ENCODE assay signal across 9 mouse cellular contexts in genomic region chr10:80589127-80589878, GRCm38 (mm10). TPM values are rescaled to one million over a fixed set of nuclear protein-coding genes. Genes with fewer than 3 reads are reported as not detected.
A peak's percentile ranks its signal among the peaks of the same experiment; 100 is the strongest.
DNase-seq lines count a peak whose midpoint lies in the region; ATAC-seq and TF ChIP-seq lines count a peak whose summit lies in the region.
"Had no signal": no experiment of that assay in that cellular context is flagged by ENCODE, and none has a peak within 500 bp of the region (broad histone marks: within the 10 kb centered on the region; RNA-seq: fewer than 3 reads in every experiment).

No protein-coding gene starts in this region.

- H3K4me3 ChIP-seq in lung, embryonic 16.5 days (ENCODE audit: low read length), result peak overlapping the region; percentile 90
- peak overlapping the region; percentile 80 for H3K4me3 ChIP-seq in heart, postnatal 0 days (ENCODE audit: low read depth, low read length)
- H3K4me3 ChIP-seq in macrophage (ENCODE audit: inconsistent target), result peak overlapping the region; percentile 85

- H3K27ac ChIP-seq in lung, embryonic 16.5 days (ENCODE audit: low read length), result peak overlapping the region; percentile 59
- peak overlapping the region; percentile 76 for H3K27ac ChIP-seq in heart, postnatal 0 days (ENCODE audit: low read depth)
- H3K27ac ChIP-seq in macrophage, result peak overlapping the region; percentile 38

- DNase-seq in adrenal gland, adult 2 months, result peak; percentile 52
- DNase-seq in adrenal gland, postnatal 4 days (ENCODE audit: low spot score in 2 of 2), result no peak
- DNase-seq in lung, adult 18-20 months, result no peak
- no peak for DNase-seq in heart, postnatal 0 days (ENCODE audit: low spot score)
- peak; percentile 42 for DNase-seq in thymus, postnatal 25 days
- DNase-seq in layer of hippocampus, adult 18-20 months (ENCODE audit: low spot score in 2 of 2), result no peak

- no peak for ATAC-seq in lung, embryonic 16.5 days (ENCODE audit: low read depth)
- no peak for ATAC-seq in heart, postnatal 0 days (ENCODE audit: insufficient read depth, low read depth)

- peaks cover 29% of the 10 kb centered on the region for H3K4me1 ChIP-seq in lung, embryonic 16.5 days (replicated peaks; ENCODE audit: control insufficient read depth, insufficient read depth, low read length)
- peaks cover 22% of the 10 kb centered on the region for H3K4me1 ChIP-seq in heart, postnatal 0 days (ENCODE audit: control insufficient read depth, insufficient read depth)

- TF ChIP-seq CTCF in heart, postnatal 0 days (IDR thresholded peaks at IDR 0.05; ENCODE audit: low read depth), result no peak

- WGBS in lung, embryonic 16.5 days, result 9% methylated on average over 12 of the region's 12 CpGs
- WGBS in heart, postnatal 0 days, result 4% methylated on average over 12 of the region's 12 CpGs
- 5% methylated on average over 11 of the region's 12 CpGs for WGBS in macrophage (ENCODE audit: missing documents)

- H3K79me2 ChIP-seq in macrophage (ENCODE audit: inconsistent target), result peaks cover 52% of the 10 kb centered on the region

- H3K9ac ChIP-seq in lung, embryonic 16.5 days (ENCODE audit: low read length), result peak overlapping the region; percentile 93
- H3K9ac ChIP-seq in heart, postnatal 0 days (replicated peaks; ENCODE audit: low read depth, low read length), result peak overlapping the region; percentile 93

- no peaks in the 10 kb centered on the region for H3K27me3 ChIP-seq in lung, embryonic 16.5 days (ENCODE audit: control insufficient read depth, insufficient read depth, low read depth, low read length)
- no peaks in the 10 kb centered on the region for H3K27me3 ChIP-seq in heart, postnatal 0 days (ENCODE audit: control insufficient read depth, insufficient read depth, low read length)

- no peaks in the 10 kb centered on the region for H3K9me3 ChIP-seq in lung, embryonic 16.5 days (ENCODE audit: control insufficient read depth, low read length)
- H3K9me3 ChIP-seq in heart, postnatal 0 days (replicated peaks; ENCODE audit: control insufficient read depth, low read length), result no peaks in the 10 kb centered on the region

- H3K36me3 ChIP-seq in lung, embryonic 16.5 days (ENCODE audit: control insufficient read depth, insufficient read depth, low read length), result 0 out of 2 replicates have a peak, but pooled peaks cover 2% of the 10 kb centered on the region
- peaks cover 5% of the 10 kb centered on the region; the same call in 1 of the 2 replicates for H3K36me3 ChIP-seq in heart, postnatal 0 days (replicated peaks; ENCODE audit: control insufficient read depth, insufficient read depth, low read length)
- peaks cover 18% of the 10 kb centered on the region; the same call in 1 of the 2 replicates for H3K36me3 ChIP-seq in macrophage (ENCODE audit: inconsistent target)

- peak overlapping the region; percentile 98 for H3K4me2 ChIP-seq in lung, embryonic 16.5 days (ENCODE audit: low read depth, low read length)
- H3K4me2 ChIP-seq in heart, postnatal 0 days (ENCODE audit: low read depth, low read length), result peak overlapping the region; percentile 97

- no peak for TF ChIP-seq EP300 in heart, postnatal 0 days (IDR thresholded peaks at IDR 0.05; ENCODE audit: low read depth)

RNA-seq across cellular contexts. Expression of gene Abhd17a, which starts 0.8 kb away (rescaled TPM):
- total RNA-seq in adrenal gland, adult 2 months (2021), result 100 to 1,000 TPM in 1 of 2 experiments, 10 to 100 TPM in 1; 86.5 to 104 TPM
- 613 and 625 TPM in 2 replicates for polyA plus RNA-seq in adrenal gland, adult 2 months (2012; rRNA removed)
- total RNA-seq in adrenal gland, postnatal 4 days (2021), result 100 to 1,000 TPM; 106 to 112 TPM
- 77.4 and 80.9 TPM in 2 replicates for polyA plus RNA-seq in lung, embryonic 16.5 days (2015; fragmentation: Nextera tagmentation; extraction: Ambion mirVana)
- total RNA-seq in heart, postnatal 0 days (2014; rRNA removed; ENCODE audit: low replicate concordance), result 194 and 462 TPM in 2 replicates
- polyA plus RNA-seq in heart, postnatal 0 days (2015; fragmentation: Nextera tagmentation; extraction: Ambion mirVana), result 88.2 and 88.6 TPM in 2 replicates
- total RNA-seq in macrophage (2018; cell fraction: chromatin; rRNA removed), result 10 to 100 TPM in 5 of 26 experiments, 1 to 10 TPM in 20, under 1 TPM in 1; 0.62 to 16.1 (median 5.5) TPM
- 10 to 100 TPM; 37.6 to 76.2 (median 53.9) TPM for total RNA-seq in macrophage (2018; cell fraction: cytosol; rRNA removed)
- total RNA-seq in macrophage (2018; cell fraction: nucleus; rRNA removed), result 10 to 100 TPM in 23 of 26 experiments, 1 to 10 TPM in 3; 6.8 to 32.4 (median 16.1) TPM
- 11.7 to 58.2 TPM (median 51.7 TPM) in 3 replicates for polyA plus RNA-seq in macrophage (2018)
- total RNA-seq in layer of hippocampus, adult 18-20 months (2021), result 100 to 1,000 TPM; 166 to 168 TPM

RNA-seq across cellular contexts. Expression of gene Klf16, which starts 12.2 kb away (rescaled TPM):
- total RNA-seq in adrenal gland, adult 2 months (2021), result 10 to 100 TPM in 1 of 2 experiments, 1 to 10 TPM in 1; 9.6 to 10.6 TPM
- 39.5 and 48.0 TPM in 2 replicates for polyA plus RNA-seq in adrenal gland, adult 2 months (2012; rRNA removed)
- 10 to 100 TPM; 14.2 to 16.5 TPM for total RNA-seq in adrenal gland, postnatal 4 days (2021)
- 8.2 and 8.3 TPM in 2 replicates for polyA plus RNA-seq in lung, embryonic 16.5 days (2015; fragmentation: Nextera tagmentation; extraction: Ambion mirVana)
- total RNA-seq in heart, postnatal 0 days (2014; rRNA removed; ENCODE audit: low replicate concordance), result 9.3 TPM in 2 replicates
- polyA plus RNA-seq in heart, postnatal 0 days (2015; fragmentation: Nextera tagmentation; extraction: Ambion mirVana), result 3.1 and 3.5 TPM in 2 replicates
- total RNA-seq in macrophage (2018; cell fraction: chromatin; rRNA removed), result 1 to 10 TPM in 22 of 26 experiments, under 1 TPM in 4; 0.33 to 6.9 (median 1.9) TPM
- total RNA-seq in macrophage (2018; cell fraction: cytosol; rRNA removed), result 10 to 100 TPM in 4 of 26 experiments, 1 to 10 TPM in 22; 4.4 to 12.1 (median 8.4) TPM
- 10 to 100 TPM in 1 of 26 experiments, 1 to 10 TPM in 25; 2.1 to 12.3 (median 3.5) TPM for total RNA-seq in macrophage (2018; cell fraction: nucleus; rRNA removed)
- 3.4 to 12.6 TPM (median 6.0 TPM) in 3 replicates for polyA plus RNA-seq in macrophage (2018)
- total RNA-seq in layer of hippocampus, adult 18-20 months (2021), result 10 to 100 TPM; 57.3 to 62.1 TPM

RNA-seq across cellular contexts. Expression of gene Scamp4, which starts 13.4 kb away (rescaled TPM):
- 10 to 100 TPM; 55.9 to 68.7 TPM for total RNA-seq in adrenal gland, adult 2 months (2021)
- polyA plus RNA-seq in adrenal gland, adult 2 months (2012; rRNA removed), result 161 and 190 TPM in 2 replicates
- total RNA-seq in adrenal gland, postnatal 4 days (2021), result 10 to 100 TPM; 49.5 to 51.8 TPM
- 78.8 and 81.8 TPM in 2 replicates for polyA plus RNA-seq in lung, embryonic 16.5 days (2015; fragmentation: Nextera tagmentation; extraction: Ambion mirVana)
- 25.8 and 44.5 TPM in 2 replicates for total RNA-seq in heart, postnatal 0 days (2014; rRNA removed; ENCODE audit: low replicate concordance)
- 39.2 and 39.8 TPM in 2 replicates for polyA plus RNA-seq in heart, postnatal 0 days (2015; fragmentation: Nextera tagmentation; extraction: Ambion mirVana)
- total RNA-seq in macrophage (2018; cell fraction: chromatin; rRNA removed), result 10 to 100 TPM in 13 of 26 experiments, 1 to 10 TPM in 13; 2.6 to 18.9 (median 10.4) TPM
- 10 to 100 TPM; 33.6 to 57.3 (median 44.7) TPM for total RNA-seq in macrophage (2018; cell fraction: cytosol; rRNA removed)
- total RNA-seq in macrophage (2018; cell fraction: nucleus; rRNA removed), result 10 to 100 TPM in 25 of 26 experiments, 1 to 10 TPM in 1; 8.5 to 48.4 (median 29.4) TPM
- 34.4 to 66.1 TPM (median 53.0 TPM) in 3 replicates for polyA plus RNA-seq in macrophage (2018)
- total RNA-seq in layer of hippocampus, adult 18-20 months (2021), result 10 to 100 TPM; 43.9 to 54.4 TPM

RNA-seq across cellular contexts. Expression of gene Adat3, which starts 13.4 kb away (rescaled TPM):
- 1 to 10 TPM; 2.0 to 4.0 TPM for total RNA-seq in adrenal gland, adult 2 months (2021)
- polyA plus RNA-seq in adrenal gland, adult 2 months (2012; rRNA removed), result 31.5 and 33.0 TPM in 2 replicates
- total RNA-seq in adrenal gland, postnatal 4 days (2021), result 1 to 10 TPM; 4.0 to 4.9 TPM
- polyA plus RNA-seq in lung, embryonic 16.5 days (2015; fragmentation: Nextera tagmentation; extraction: Ambion mirVana), result 7.1 and 8.3 TPM in 2 replicates
- 1.6 and 4.5 TPM in 2 replicates for total RNA-seq in heart, postnatal 0 days (2014; rRNA removed; ENCODE audit: low replicate concordance)
- polyA plus RNA-seq in heart, postnatal 0 days (2015; fragmentation: Nextera tagmentation; extraction: Ambion mirVana), result 1.8 and 2.7 TPM in 2 replicates
- total RNA-seq in macrophage (2018; cell fraction: chromatin; rRNA removed), result 1 to 10 TPM in 19 of 26 experiments, under 1 TPM in 3, not detected in 4; 0.61 to 7.4 (median 2.9) TPM
- 1 to 10 TPM in 24 of 26 experiments, under 1 TPM in 2; 0.80 to 4.2 (median 2.1) TPM for total RNA-seq in macrophage (2018; cell fraction: cytosol; rRNA removed)
- total RNA-seq in macrophage (2018; cell fraction: nucleus; rRNA removed), result 1 to 10 TPM in 25 of 26 experiments, not detected in 1; 1.5 to 8.1 (median 4.3) TPM
- 0.60 to 3.8 TPM (median 2.4 TPM) in 3 replicates for polyA plus RNA-seq in macrophage (2018)
- 1 to 10 TPM; 1.7 to 3.4 TPM for total RNA-seq in layer of hippocampus, adult 18-20 months (2021)
- total RNA-seq: hematopoietic stem cell, adult 5-6 weeks had no signal

RNA-seq across cellular contexts. Expression of gene Gm49322, which starts 16.5 kb away (rescaled TPM):
- total RNA-seq in adrenal gland, adult 2 months (2021), result 1 to 10 TPM; 1.3 to 1.4 TPM
- polyA plus RNA-seq in adrenal gland, adult 2 months (2012; rRNA removed), result 2.2 and 2.3 TPM in 2 replicates
- total RNA-seq in adrenal gland, postnatal 4 days (2021), result 1 to 10 TPM; 3.0 to 3.4 TPM
- 3.7 and 4.4 TPM in 2 replicates for polyA plus RNA-seq in lung, embryonic 16.5 days (2015; fragmentation: Nextera tagmentation; extraction: Ambion mirVana)
- total RNA-seq in heart, postnatal 0 days (2014; rRNA removed; ENCODE audit: low replicate concordance), result 0.23 and 1.3 TPM in 2 replicates
- 0.33 and 0.38 TPM in 2 replicates for polyA plus RNA-seq in heart, postnatal 0 days (2015; fragmentation: Nextera tagmentation; extraction: Ambion mirVana)
- 10 to 100 TPM in 3 of 26 experiments, 1 to 10 TPM in 23; 3.0 to 12.4 (median 7.6) TPM for total RNA-seq in macrophage (2018; cell fraction: chromatin; rRNA removed)
- total RNA-seq in macrophage (2018; cell fraction: cytosol; rRNA removed), result 1 to 10 TPM in 1 of 26 experiments, under 1 TPM in 25; 0.03 to 1.0 (median 0.26) TPM
- total RNA-seq in macrophage (2018; cell fraction: nucleus; rRNA removed), result 1 to 10 TPM; 1.3 to 7.4 (median 4.2) TPM
- 0.44 to 1.1 TPM in 2 of 3 replicates, not detected in the other for polyA plus RNA-seq in macrophage (2018)
- total RNA-seq in layer of hippocampus, adult 18-20 months (2021), result 1 to 10 TPM; 2.6 to 3.1 TPM

Comparison
In these comparisons a context has a peak if more than half of its experiments do, and no peak if none do; other contexts are left out.
1. DNase-seq: peak in adrenal gland, adult 2 months (single experiment) and thymus, postnatal 25 days (single experiment); none in adrenal gland, postnatal 4 days (0 of 2), lung, adult 18-20 months (0 of 2), heart, postnatal 0 days (single experiment) and layer of hippocampus, adult 18-20 months (0 of 2).
2. Peak in every context shown above with its lines, with median percentiles within 50 percentile points of each other: H3K27ac ChIP-seq and H3K4me3 ChIP-seq.